Mouse (Mus musculus) stomach, embryonic 14.5 days (tissue): ENCODE results near the gene Them7. TPM values are rescaled to one million over a fixed set of nuclear protein-coding genes. Genes with fewer than 3 reads are reported as not detected.

ENCODE experiments used
- ATAC-seq: fragments of 200-750 bp; cut with Nextera tagmentation; 2 replicates; pipeline ENCODE4 v1.8.0; 2017; ENCODE audit warnings: low read depth, moderate TSS enrichment; ENCODE audit not compliant: insufficient number of reproducible peaks, insufficient read depth, low FRiP score
- H3K27ac ChIP-seq: fragments of 300-500 bp; sonication (generic); 2 replicates; pipeline ENCODE4 v1.5.1; 2014; ENCODE audit warnings: mild to moderate bottlenecking, low read length, moderate library complexity, mixed read lengths
- H3K27me3 ChIP-seq: fragments of 300-500 bp; sonication (generic); 2 replicates; pipeline ENCODE4 v1.6.1; 2014; ENCODE audit warnings: low read length, control low read depth, mixed read lengths; ENCODE audit not compliant: control insufficient read depth, insufficient read depth
- H3K36me3 ChIP-seq: fragments of 300-500 bp; sonication (generic); 2 replicates; pipeline ENCODE4 v1.6.1; 2014; ENCODE audit warnings: mild to moderate bottlenecking, control low read depth, low read length, moderate library complexity, mixed read lengths; ENCODE audit not compliant: control insufficient read depth, insufficient read depth
- H3K4me1 ChIP-seq: fragments of 300-500 bp; sonication (generic); 2 replicates; pipeline ENCODE4 v1.6.1; 2014; ENCODE audit warnings: low read length, control low read depth, mixed read lengths; ENCODE audit not compliant: control insufficient read depth, insufficient read depth
- H3K4me2 ChIP-seq: fragments of 300-500 bp; sonication (generic); replicated peaks from 2 replicates; pipeline ENCODE4 v1.6.1; 2014; ENCODE audit warnings: low read depth, low read length, control low read depth
- H3K4me3 ChIP-seq: fragments of 300-500 bp; sonication (generic); 2 replicates; pipeline ENCODE4 v1.5.1; 2014; ENCODE audit warnings: low read depth, low read length, control low read depth
- H3K9ac ChIP-seq: fragments of 300-500 bp; sonication (generic); replicated peaks from 2 replicates; pipeline ENCODE4 v1.6.1; 2014; ENCODE audit warnings: low read depth, mild to moderate bottlenecking, control low read depth, low read length, moderate library complexity, mixed read lengths
- H3K9me3 ChIP-seq: fragments of 300-500 bp; sonication (generic); 2 replicates; pipeline ENCODE4 v1.6.1; 2016; ENCODE audit warnings: low read depth, low read length, control low read depth; ENCODE audit not compliant: control insufficient read depth
- WGBS: fragments of 180-500 bp; shearing (Covaris S2); extraction: QIAGEN DNeasy Blood & Tissue Kit; methylation state at CpG from one replicate; pipeline ENCODE4 v1.1.7; 2014; 5-methylcytosine and 5-hydroxymethylcytosine counted together
- polyA plus RNA-seq: library from polyadenylated mRNA; unstranded; fragments of >200 nt; fragmentation: Nextera tagmentation; extraction: Ambion mirVana; gene quantifications from 2 replicates; pipeline ENCODE4 v1.2.1, GENCODE M21; 2014

Gene Them7
- polyA plus RNA-seq, 1 experiment from 2014 or later: 0.26 TPM

DNA sequence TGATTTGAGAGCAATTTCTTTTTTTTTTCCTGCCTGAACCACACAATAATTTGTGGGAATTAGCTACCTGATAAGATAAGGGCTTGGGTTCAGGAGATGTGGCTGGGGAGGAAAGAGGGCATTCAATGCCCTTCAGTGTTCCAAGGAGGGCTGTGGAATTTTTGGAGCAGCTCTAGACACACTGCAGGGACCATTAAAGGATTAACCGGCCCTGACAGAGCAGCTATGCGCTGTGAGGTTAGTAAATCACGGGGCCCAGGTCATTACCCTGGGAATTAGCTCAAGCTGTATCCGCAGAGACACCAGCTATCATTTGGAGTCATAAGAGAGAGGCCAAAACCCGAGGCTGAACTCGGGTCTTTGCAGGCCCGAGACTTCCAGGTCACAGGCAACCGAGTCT, 24.0 kb upstream of the Them7 start:
- 27% methylated on average over 8 of the region's 8 CpGs for WGBS
- Histone ChIP-seq H3K36me3 (no peaks in the 10 kb centered on the region), H3K27ac (no peak overlapping the region), H3K9ac (no peak overlapping the region), H3K4me1 (no peaks in the 10 kb centered on the region), H3K27me3 (no peaks in the 10 kb centered on the region), H3K4me2 (no peak overlapping the region), H3K9me3 (no peaks in the 10 kb centered on the region), H3K4me3 (no peak overlapping the region)
- ATAC-seq: no peak

DNA sequence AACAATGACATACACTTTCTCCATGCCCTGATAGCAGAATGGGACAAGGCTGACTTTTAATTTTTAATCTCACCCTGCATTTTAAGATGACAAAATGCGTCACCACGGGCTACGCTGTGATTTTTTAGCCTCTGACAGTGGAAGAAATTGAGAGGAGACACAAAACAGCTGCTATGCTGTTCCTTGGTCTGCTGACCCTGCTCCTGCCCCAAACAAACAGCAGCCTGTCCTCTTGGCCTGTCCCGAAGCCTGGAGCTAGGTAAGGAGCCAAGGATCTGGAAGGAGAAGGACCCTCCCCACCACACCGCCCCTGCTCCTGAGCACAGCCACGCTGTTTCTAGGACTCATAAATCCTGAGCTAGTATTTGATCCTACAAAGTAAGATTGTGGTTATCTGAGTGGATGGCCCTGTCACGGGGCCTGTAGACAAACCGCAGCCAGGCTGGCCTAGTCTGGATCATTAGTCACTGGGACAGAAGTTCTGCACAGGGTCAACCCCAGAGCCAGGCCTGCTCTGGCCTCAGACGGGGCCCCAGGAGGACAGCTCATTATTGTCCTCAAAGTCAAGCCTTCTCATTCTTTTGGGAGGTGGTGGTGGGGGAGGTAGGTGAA, 17.5 kb upstream of the Them7 start:
- 26% methylated on average over 9 of the region's 9 CpGs for WGBS
- Histone ChIP-seq H3K27me3 (no peaks in the 10 kb centered on the region), H3K9ac (no peak overlapping the region), H3K4me3 (no peak overlapping the region), H3K36me3 (no peaks in the 10 kb centered on the region), H3K4me1 (no peaks in the 10 kb centered on the region), H3K9me3 (no peaks in the 10 kb centered on the region), H3K27ac (no peak overlapping the region), H3K4me2 (no peak overlapping the region)
- peak; percentile 33; the same call in 1 of the 2 replicates for ATAC-seq

DNA sequence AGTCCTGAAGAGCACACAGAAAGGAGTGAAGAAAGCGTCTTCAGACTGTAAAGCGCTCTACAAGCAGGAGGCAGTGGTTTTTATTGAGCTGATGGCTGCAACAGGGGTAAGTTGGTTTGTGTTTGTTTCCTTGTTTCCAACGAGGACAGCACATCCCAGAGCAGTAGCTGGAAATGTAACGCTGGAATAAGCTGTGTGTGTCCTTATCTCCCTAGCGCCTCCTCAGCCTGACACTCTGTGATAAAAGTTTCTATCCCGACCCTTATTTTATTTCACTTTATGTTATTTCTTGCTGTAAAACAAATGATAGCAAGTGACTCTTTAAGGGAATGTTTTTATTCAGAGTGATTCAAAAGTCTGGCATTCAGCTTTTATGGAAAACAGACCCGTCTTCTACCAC, 11.3 kb upstream of the Them7 start:
- Histone ChIP-seq H3K4me2 (no peak overlapping the region), H3K9ac (no peak overlapping the region), H3K4me3 (no peak overlapping the region), H3K27me3 (no peaks in the 10 kb centered on the region), H3K36me3 (no peaks in the 10 kb centered on the region), H3K27ac (no peak overlapping the region), H3K4me1 (no peaks in the 10 kb centered on the region), H3K9me3 (no peaks in the 10 kb centered on the region)
- ATAC-seq: no peak
- WGBS: 64% methylated on average over 7 of the region's 7 CpGs

DNA sequence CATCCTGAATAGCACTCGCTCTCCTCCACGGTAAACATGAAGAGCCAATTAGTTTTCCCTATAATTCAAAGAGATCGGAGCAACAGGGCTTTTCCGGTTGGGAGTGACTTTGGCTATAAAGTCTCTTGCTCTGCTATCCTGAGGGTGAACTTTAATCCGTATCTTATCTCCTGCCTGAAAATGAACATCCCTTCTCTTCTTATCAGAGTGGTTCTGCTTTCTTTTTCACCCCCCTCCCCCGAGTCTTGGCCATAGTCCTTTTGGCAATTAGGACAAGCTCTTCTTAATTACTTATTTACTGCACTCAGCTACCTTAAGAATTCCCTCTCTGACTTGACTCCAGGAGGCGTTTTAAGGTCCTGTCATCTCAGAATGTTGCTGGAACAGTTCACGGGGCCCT, 8.2 kb upstream of the Them7 start:
- no peak overlapping the region for H3K4me3 ChIP-seq
- no peak overlapping the region for H3K9ac ChIP-seq
- no peak for ATAC-seq
- no peaks in the 10 kb centered on the region for H3K4me1 ChIP-seq
- no peaks in the 10 kb centered on the region for H3K9me3 ChIP-seq
- WGBS: 28% methylated on average over 8 of the region's 8 CpGs
- no peak overlapping the region for H3K4me2 ChIP-seq
- H3K36me3 ChIP-seq: no peaks in the 10 kb centered on the region
- no peak overlapping the region for H3K27ac ChIP-seq
- H3K27me3 ChIP-seq: no peaks in the 10 kb centered on the region

DNA sequence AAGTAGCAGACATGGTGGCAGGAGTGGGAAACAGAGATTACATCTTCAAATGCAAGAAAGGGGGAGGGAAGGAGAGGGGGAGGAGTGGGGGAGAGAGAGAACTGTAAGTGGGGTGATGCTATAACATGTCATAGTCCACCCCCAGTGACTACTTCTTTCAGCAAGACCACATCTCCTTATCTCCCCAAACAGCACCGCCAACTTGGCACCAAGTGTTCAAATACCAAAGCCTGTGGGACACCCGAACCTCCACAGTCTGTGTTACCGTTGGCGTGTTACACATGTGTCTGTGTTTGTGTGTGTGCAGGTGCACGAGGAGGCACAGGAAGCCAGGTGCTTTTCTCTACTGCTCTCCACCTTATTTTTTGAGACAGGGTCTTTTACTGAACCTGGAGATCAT, 4.9 kb upstream of the Them7 start:
- no peaks in the 10 kb centered on the region for H3K36me3 ChIP-seq
- H3K9ac ChIP-seq: no peak overlapping the region
- no peak overlapping the region for H3K27ac ChIP-seq
- no peak for ATAC-seq
- no peak overlapping the region for H3K4me3 ChIP-seq
- no peaks in the 10 kb centered on the region for H3K9me3 ChIP-seq
- 0 out of 2 replicates have a peak, but pooled peaks cover 2% of the 10 kb centered on the region for H3K4me1 ChIP-seq
- 79% methylated on average over 5 of the region's 5 CpGs for WGBS
- no peak overlapping the region for H3K4me2 ChIP-seq
- no peaks in the 10 kb centered on the region for H3K27me3 ChIP-seq

DNA sequence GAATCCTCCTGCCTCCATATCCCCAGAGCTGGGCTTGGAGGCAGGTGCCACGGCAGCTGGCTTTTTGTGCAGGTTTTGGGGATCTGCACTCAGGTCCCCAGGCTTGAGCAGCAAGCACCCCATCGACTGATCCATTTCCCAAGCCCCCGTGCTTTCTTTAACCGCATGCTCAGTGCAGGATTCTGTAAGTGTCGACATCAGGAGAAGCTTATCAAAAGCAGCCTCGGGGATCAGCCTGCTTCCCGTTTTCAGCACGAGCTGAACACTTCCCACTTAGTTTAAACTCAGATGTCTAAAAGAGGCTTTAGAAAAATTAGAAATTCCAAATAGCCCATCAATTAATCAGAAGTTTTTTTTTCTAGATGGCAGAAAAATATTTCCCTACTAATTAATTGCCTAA, 4.5 kb upstream of the Them7 start:
- H3K27ac ChIP-seq: no peak overlapping the region
- H3K4me2 ChIP-seq: no peak overlapping the region
- H3K9me3 ChIP-seq: no peaks in the 10 kb centered on the region
- H3K4me1 ChIP-seq: 0 out of 2 replicates have a peak, but pooled peaks cover 5% of the 10 kb centered on the region
- H3K36me3 ChIP-seq: no peaks in the 10 kb centered on the region
- no peak overlapping the region for H3K4me3 ChIP-seq
- WGBS: 42% methylated on average over 8 of the region's 8 CpGs
- no peak for ATAC-seq
- H3K27me3 ChIP-seq: no peaks in the 10 kb centered on the region
- H3K9ac ChIP-seq: no peak overlapping the region

DNA sequence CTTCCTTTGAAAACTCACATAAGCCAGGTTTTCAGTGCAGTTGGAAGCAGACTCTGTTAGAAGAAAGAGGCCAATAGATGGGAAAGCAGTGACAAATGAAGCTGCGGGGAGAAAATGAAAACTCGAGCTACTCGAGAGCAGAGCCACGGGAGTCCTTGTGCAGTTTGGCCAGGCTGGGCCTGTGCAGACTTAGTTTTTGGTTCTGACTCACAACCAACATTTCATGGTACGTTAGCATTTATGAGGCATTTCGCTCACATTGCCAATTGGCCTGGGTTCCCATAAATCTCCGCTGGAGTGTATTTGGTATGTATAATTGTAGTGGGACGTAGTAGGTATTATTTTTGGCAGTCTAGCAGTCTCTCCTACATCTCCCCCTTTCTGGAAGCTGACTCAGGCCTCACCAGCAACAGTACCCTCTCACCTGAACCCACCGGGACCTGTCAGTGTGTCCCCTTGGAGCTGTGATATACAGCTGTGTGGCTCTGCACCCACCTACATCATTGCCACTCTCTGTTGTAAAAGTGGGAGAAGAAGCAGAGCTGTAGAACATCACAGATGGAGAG, 3.3 kb upstream of the Them7 start:
- no peak overlapping the region for H3K27ac ChIP-seq
- no peak for ATAC-seq

DNA sequence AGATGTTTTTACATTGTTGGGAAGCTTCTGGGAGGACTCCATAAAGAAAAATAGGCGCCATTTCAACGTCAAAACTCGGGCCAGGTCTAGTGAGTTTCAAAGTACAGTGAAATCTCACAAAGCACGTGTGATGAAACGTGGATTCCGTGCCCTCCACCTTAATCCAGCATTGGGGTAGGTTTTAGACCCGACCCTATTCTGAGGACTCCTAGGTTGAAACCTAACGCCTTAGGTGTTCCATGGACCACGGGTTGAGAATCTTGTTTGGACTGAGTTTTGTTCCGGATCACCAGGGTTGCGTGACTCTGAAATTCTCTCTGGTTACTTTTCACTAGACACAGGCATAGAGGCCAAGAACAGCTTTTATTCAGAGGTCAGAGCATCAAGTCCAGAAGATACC, 514 bp upstream of the Them7 start:
- H3K36me3 ChIP-seq: no peaks in the 10 kb centered on the region
- H3K9ac ChIP-seq: no peak overlapping the region
- H3K27ac ChIP-seq: no peak overlapping the region
- WGBS: 91% methylated on average over 11 of the region's 11 CpGs
- H3K9me3 ChIP-seq: no peaks in the 10 kb centered on the region
- no peaks in the 10 kb centered on the region for H3K27me3 ChIP-seq
- ATAC-seq: no peak
- H3K4me2 ChIP-seq: no peak overlapping the region
- H3K4me1 ChIP-seq: 0 out of 2 replicates have a peak, but pooled peaks cover 5% of the 10 kb centered on the region
- H3K4me3 ChIP-seq: no peak overlapping the region

More for the DNA sequence above, 3.3 kb upstream of the Them7 start:
- H3K4me2 ChIP-seq: no peak overlapping the region
- WGBS: 62% methylated on average over 9 of the region's 9 CpGs
- H3K27me3 ChIP-seq: no peaks in the 10 kb centered on the region
- H3K9ac ChIP-seq: no peak overlapping the region
- H3K4me3 ChIP-seq: no peak overlapping the region
- H3K4me1 ChIP-seq: 0 out of 2 replicates have a peak, but pooled peaks cover 5% of the 10 kb centered on the region
- H3K9me3 ChIP-seq: no peaks in the 10 kb centered on the region
- H3K36me3 ChIP-seq: no peaks in the 10 kb centered on the region

DNA sequence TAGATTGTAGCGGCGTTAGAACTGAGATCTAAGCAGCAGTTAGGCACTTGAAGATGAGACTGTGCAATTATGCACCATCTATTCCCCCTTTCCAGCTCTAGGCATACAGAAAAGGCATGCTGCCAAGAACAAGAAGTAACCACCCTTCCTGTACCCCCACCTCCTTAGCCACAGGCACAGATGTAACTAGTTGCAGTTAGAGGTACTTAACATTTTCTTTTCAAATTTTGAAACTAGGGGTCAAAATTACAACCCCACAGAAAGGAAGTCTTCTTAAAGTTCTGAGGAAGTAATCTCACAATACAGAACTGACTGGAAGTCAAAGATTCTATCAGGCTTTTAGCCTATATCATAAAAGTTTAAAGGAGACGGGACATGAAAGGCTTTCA, 861 bp downstream of the Them7 start:
- no peak overlapping the region for H3K9ac ChIP-seq
- no peak overlapping the region for H3K4me2 ChIP-seq
- no peak overlapping the region for H3K4me3 ChIP-seq
- no peaks in the 10 kb centered on the region for H3K9me3 ChIP-seq
- 0 out of 2 replicates have a peak, but pooled peaks cover 5% of the 10 kb centered on the region for H3K4me1 ChIP-seq
- H3K36me3 ChIP-seq: no peaks in the 10 kb centered on the region
- H3K27me3 ChIP-seq: no peaks in the 10 kb centered on the region
- H3K27ac ChIP-seq: no peak overlapping the region
- 54% methylated on average over 3 of the region's 3 CpGs for WGBS
- no peak for ATAC-seq
